Mouse (Mus musculus) liver, embryonic 12.5 days (tissue): Measurements from ENCODE around the gene Plscr3. TPM values are rescaled to one million over a fixed set of nuclear protein-coding genes. Genes with fewer than 3 reads are reported as not detected.

Experiments used
- ATAC-seq: fragments of 200-750 bp; cut with Nextera tagmentation; 2 replicates; pipeline ENCODE4 v1.8.0; 2017; ENCODE audit warnings: moderate number of reproducible peaks, mild to moderate bottlenecking, moderate library complexity
- H3K27ac ChIP-seq: fragments of 300-500 bp; sonication (generic); 2 replicates; pipeline ENCODE4 v1.5.1; 2016; ENCODE audit warnings: mild to moderate bottlenecking
- H3K27me3 ChIP-seq: fragments of 300-500 bp; sonication (generic); replicated peaks from 2 replicates; pipeline ENCODE4 v1.6.1; 2016; ENCODE audit warnings: mild to moderate bottlenecking, moderate library complexity
- H3K36me3 ChIP-seq: fragments of 300-500 bp; sonication (generic); 2 replicates; pipeline ENCODE4 v1.6.1; 2016; ENCODE audit warnings: mild to moderate bottlenecking, moderate library complexity
- H3K4me1 ChIP-seq: fragments of 300-500 bp; sonication (generic); 2 replicates; pipeline ENCODE4 v1.6.1; 2016
- H3K4me2 ChIP-seq: fragments of 300-500 bp; sonication (generic); 2 replicates; pipeline ENCODE4 v1.6.1; 2016; ENCODE audit warnings: mild to moderate bottlenecking, moderate library complexity
- H3K4me3 ChIP-seq: fragments of 300-500 bp; sonication (generic); 2 replicates; pipeline ENCODE4 v1.5.1; 2016; ENCODE audit warnings: mild to moderate bottlenecking, moderate library complexity
- H3K9ac ChIP-seq: fragments of 300-500 bp; sonication (generic); 2 replicates; pipeline ENCODE4 v1.6.1; 2016; ENCODE audit warnings: mild to moderate bottlenecking, moderate library complexity
- H3K9me3 ChIP-seq: fragments of 300-500 bp; sonication (generic); replicated peaks from 2 replicates; pipeline ENCODE4 v1.6.1; 2016; ENCODE audit warnings: mild to moderate bottlenecking, moderate library complexity
- WGBS: fragments of 180-500 bp; shearing (Covaris S2); methylation state at CpG from one replicate; pipeline ENCODE4 v1.1.7; 2016; ENCODE audit not compliant: insufficient replicate concordance; 5-methylcytosine and 5-hydroxymethylcytosine counted together
- polyA plus RNA-seq: library from polyadenylated mRNA; unstranded; fragments of >200 nt; fragmentation: Nextera tagmentation; extraction: Ambion mirVana; gene quantifications from 2 replicates; pipeline ENCODE4 v1.2.1, GENCODE M21; 2016

Plscr3 gene
- polyA plus RNA-seq, 1 experiment from 2014 or later: 37.7 TPM

GRCm38 (mm10) chr11:69871822-69872221 is 25.6 kb downstream of the Plscr3 start:
- ATAC-seq: no peak
- 79% methylated on average over 7 of the region's 7 CpGs for WGBS
- Histone ChIP-seq H3K9me3 (no peaks in the 10 kb centered on the region), H3K36me3 (no peaks in the 10 kb centered on the region), H3K4me2 (no peak overlapping the region), H3K27ac (no peak overlapping the region), H3K4me3 (no peak overlapping the region), H3K27me3 (no peaks in the 10 kb centered on the region), H3K4me1 (peaks cover 48% of the 10 kb centered on the region), H3K9ac (no peak overlapping the region)

- WGBS: 81% methylated on average over 4 of the region's 4 CpGs
- Histone ChIP-seq H3K9me3 (no peaks in the 10 kb centered on the region), H3K27me3 (no peaks in the 10 kb centered on the region), H3K4me1 (peaks cover 48% of the 10 kb centered on the region), H3K27ac (no peak overlapping the region), H3K9ac (no peak overlapping the region), H3K36me3 (no peaks in the 10 kb centered on the region), H3K4me2 (no peak overlapping the region), H3K4me3 (no peak overlapping the region)
- ATAC-seq: no peak
Observed at GRCm38 (mm10) chr11:69872451-69872850, 26.3 kb downstream of the Plscr3 start.

- WGBS: 31% methylated on average over 7 of the region's 7 CpGs
- H3K36me3 ChIP-seq: no peaks in the 10 kb centered on the region
- no peak for ATAC-seq
- H3K27me3 ChIP-seq: no peaks in the 10 kb centered on the region
- no peaks in the 10 kb centered on the region for H3K9me3 ChIP-seq
- H3K9ac ChIP-seq: no peak overlapping the region
- H3K4me2 ChIP-seq: peak overlapping the region; percentile 19; the same call in 1 of the 2 replicates
- peaks cover 67% of the 10 kb centered on the region for H3K4me1 ChIP-seq
- H3K27ac ChIP-seq: peak overlapping the region; percentile 47
- no peak overlapping the region for H3K4me3 ChIP-seq
Observed at GRCm38 (mm10) chr11:69876186-69876585, 30.0 kb downstream of the Plscr3 start.

- peak; percentile 23 for ATAC-seq
Observed at GRCm38 (mm10) chr11:69876867-69877266, 30.7 kb downstream of the Plscr3 start.

GRCm38 (mm10) chr11:69877878-69878277 is 31.7 kb downstream of the Plscr3 start, which contains the start of gene Tmem95:
TSS of gene Tmem95 (minus strand) at chr11:69878018.
- Histone ChIP-seq H3K4me3 (0 out of 2 replicates have a peak within 1 kb of the TSS, but pooled peaks have one; percentile 10), H3K4me1 (peaks cover 79% of the 10 kb centered on the region), H3K9ac (no peak within 1 kb of the TSS), H3K27me3 (no peaks in the 10 kb centered on the region), H3K9me3 (no peaks in the 10 kb centered on the region), H3K4me2 (peak within 1 kb of the TSS; percentile 96), H3K27ac (peak within 1 kb of the TSS; percentile 87), H3K36me3 (no peaks in the 10 kb centered on the region)
- 82% methylated on average over 11 of the region's 11 CpGs for WGBS
- no peak for ATAC-seq

More at GRCm38 (mm10) chr11:69876867-69877266, 30.7 kb downstream of the Plscr3 start:
- Histone ChIP-seq H3K4me1 (peaks cover 74% of the 10 kb centered on the region), H3K9me3 (no peaks in the 10 kb centered on the region), H3K27me3 (no peaks in the 10 kb centered on the region), H3K27ac (peak overlapping the region; percentile 47; the same call in 1 of the 2 replicates), H3K9ac (no peak overlapping the region), H3K4me2 (peak overlapping the region; percentile 48), H3K4me3 (0 out of 2 replicates have a peak overlapping the region, but pooled peaks have one; percentile 10), H3K36me3 (no peaks in the 10 kb centered on the region)
- 4% methylated on average over 12 of the region's 12 CpGs for WGBS

- Histone ChIP-seq H3K4me2 (peak overlapping the region; percentile 96), H3K27ac (peak overlapping the region; percentile 87), H3K36me3 (no peaks in the 10 kb centered on the region), H3K9me3 (no peaks in the 10 kb centered on the region), H3K9ac (no peak overlapping the region), H3K27me3 (no peaks in the 10 kb centered on the region), H3K4me3 (no peak overlapping the region), H3K4me1 (peaks cover 80% of the 10 kb centered on the region)
- WGBS: 82% methylated on average over 3 of the region's 3 CpGs
- no peak for ATAC-seq
Observed at GRCm38 (mm10) chr11:69878399-69878798, 32.2 kb downstream of the Plscr3 start.

DNA sequence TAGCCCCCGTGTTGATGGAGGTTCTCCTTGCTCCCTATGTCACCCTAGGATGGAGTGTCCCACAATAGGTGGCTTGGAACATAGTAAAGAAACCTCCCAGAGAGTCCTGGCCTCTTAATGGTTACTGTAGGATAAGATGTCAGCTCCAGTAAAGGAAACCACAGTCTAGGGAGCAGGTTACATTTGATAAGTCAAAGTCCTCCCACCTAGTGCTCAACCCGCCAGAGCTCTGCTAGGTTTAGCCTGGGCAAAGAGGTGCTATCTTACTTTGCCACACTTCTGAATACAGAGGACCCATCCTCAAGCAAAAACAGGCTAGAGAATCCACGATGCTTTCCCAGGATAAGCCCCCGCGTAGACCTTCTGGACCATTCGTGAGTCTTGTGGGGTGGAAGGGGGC is 32.8 kb downstream of the Plscr3 start:
- H3K27me3 ChIP-seq: no peaks in the 10 kb centered on the region
- H3K27ac ChIP-seq: peak overlapping the region; percentile 87
- WGBS: 28% methylated on average over 6 of the region's 6 CpGs
- ATAC-seq: peak; percentile 72
- H3K4me2 ChIP-seq: peak overlapping the region; percentile 96
- H3K36me3 ChIP-seq: no peaks in the 10 kb centered on the region
- no peaks in the 10 kb centered on the region for H3K9me3 ChIP-seq
- peak overlapping the region; percentile 65; the same call in 1 of the 2 replicates for H3K4me3 ChIP-seq
- H3K4me1 ChIP-seq: peaks cover 85% of the 10 kb centered on the region
- peak overlapping the region; percentile 73 for H3K9ac ChIP-seq

DNA sequence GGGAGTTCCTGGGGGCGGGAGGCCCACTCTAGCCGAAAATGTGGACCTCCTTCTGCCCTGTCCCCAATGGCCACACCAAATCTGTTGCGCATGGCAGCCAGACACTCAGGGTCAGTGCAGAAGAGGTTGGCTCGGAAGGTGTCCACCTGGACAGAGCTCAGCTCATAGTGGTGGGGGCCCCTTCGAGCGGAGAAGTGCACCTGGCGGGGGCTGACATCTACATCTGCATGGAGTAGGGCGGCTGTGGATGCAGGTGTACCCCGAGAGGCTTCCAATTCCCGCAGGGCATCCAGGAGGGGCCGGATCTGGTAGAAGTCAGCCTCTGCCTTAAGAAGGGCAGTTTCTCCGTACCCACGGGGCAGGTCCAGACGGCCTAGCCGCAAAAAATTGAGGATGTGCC is 33.5 kb downstream of the Plscr3 start:
- H3K4me2 ChIP-seq: peak overlapping the region; percentile 96
- ATAC-seq: no peak
- H3K27ac ChIP-seq: peak overlapping the region; percentile 87
- H3K27me3 ChIP-seq: no peaks in the 10 kb centered on the region
- peak overlapping the region; percentile 73 for H3K9ac ChIP-seq
- peak overlapping the region; percentile 65 for H3K4me3 ChIP-seq
- no peaks in the 10 kb centered on the region for H3K9me3 ChIP-seq
- peaks cover 89% of the 10 kb centered on the region for H3K4me1 ChIP-seq
- H3K36me3 ChIP-seq: no peaks in the 10 kb centered on the region
- 73% methylated on average over 15 of the region's 15 CpGs for WGBS

DNA sequence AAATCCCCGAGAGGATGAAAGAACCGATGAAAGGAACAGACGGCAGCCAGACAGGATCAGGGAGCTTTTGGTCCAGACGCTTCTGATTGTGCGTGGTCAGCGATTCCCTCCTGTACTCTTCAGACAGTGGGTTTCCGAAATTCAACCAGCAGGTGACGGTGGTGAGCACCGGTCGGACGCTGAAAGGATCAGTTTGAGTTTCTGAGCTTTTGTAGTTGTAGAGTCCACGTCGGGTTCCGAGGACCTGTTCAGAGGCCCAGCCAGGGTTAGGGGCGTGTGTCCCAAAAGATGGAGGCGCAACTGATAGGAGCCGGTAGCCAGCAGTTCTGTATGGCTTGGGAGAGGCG is 34.3 kb downstream of the Plscr3 start:
- no peaks in the 10 kb centered on the region for H3K27me3 ChIP-seq
- H3K27ac ChIP-seq: peak overlapping the region; percentile 87
- H3K36me3 ChIP-seq: no peaks in the 10 kb centered on the region
- peaks cover 90% of the 10 kb centered on the region for H3K4me1 ChIP-seq
- H3K9ac ChIP-seq: peak overlapping the region; percentile 73
- H3K4me3 ChIP-seq: peak overlapping the region; percentile 65
- peak; percentile 53 for ATAC-seq
- 1% methylated on average over 18 of the region's 18 CpGs for WGBS
- H3K4me2 ChIP-seq: peak overlapping the region; percentile 96
- no peaks in the 10 kb centered on the region for H3K9me3 ChIP-seq

DNA sequence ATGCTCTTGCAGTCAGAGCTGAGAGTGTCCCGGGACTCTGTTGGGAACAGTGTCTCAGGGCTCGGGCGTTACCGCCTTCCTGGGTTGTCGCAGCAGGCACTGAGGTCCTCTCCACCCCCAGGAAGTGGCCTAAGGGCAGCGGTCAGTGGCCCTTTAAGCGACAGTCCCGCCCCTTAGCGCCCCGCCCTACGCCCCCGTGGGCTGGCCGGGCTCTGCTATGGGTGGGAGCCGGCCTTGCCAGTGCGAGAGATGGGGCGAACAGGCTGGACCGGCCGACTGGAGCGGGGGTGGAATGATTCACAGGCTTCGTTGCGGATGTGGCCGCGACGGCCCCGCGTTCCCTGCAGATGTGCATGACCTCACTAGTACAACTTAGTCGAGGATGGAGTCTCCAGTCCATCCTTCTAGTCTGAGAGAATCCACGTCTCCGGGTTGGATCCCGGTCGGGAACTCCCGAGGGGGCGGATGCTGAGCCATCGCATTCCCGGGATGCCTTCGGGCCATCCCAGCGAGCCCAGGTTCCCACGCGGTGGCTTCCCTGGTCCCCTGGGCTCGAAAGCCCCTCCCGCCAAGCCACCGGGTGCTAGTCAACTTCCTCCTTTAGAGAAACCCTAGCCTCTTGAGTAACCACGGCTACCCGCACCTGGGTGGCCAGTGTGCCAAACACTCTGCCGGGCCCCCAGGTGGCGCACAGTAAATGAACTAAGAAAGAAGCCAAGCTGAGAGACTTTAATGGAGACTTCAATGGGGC is 34.9 kb downstream of the Plscr3 start, which contains the start of gene Kctd11:
TSS of gene Kctd11 (minus strand) at position 554 of the 751 bp plus-strand sequence.
- H3K36me3 ChIP-seq: no peaks in the 10 kb centered on the region
- H3K9me3 ChIP-seq: no peaks in the 10 kb centered on the region
- under 1% methylated on average over 46 of the region's 46 CpGs for WGBS
- no peaks in the 10 kb centered on the region for H3K27me3 ChIP-seq
- peak; percentile 78 for ATAC-seq
- peak within 1 kb of the TSS; percentile 87 for H3K27ac ChIP-seq
- peak within 1 kb of the TSS; percentile 65 for H3K4me3 ChIP-seq
- H3K4me1 ChIP-seq: peaks cover 89% of the 10 kb centered on the region
- H3K4me2 ChIP-seq: peak within 1 kb of the TSS; percentile 96
- peak within 1 kb of the TSS; percentile 73 for H3K9ac ChIP-seq

GRCm38 (mm10) chr11:69881787-69882670 is 35.9 kb downstream of the Plscr3 start:
- peak overlapping the region; percentile 73 for H3K9ac ChIP-seq
- no peaks in the 10 kb centered on the region for H3K36me3 ChIP-seq
- H3K4me2 ChIP-seq: peak overlapping the region; percentile 96
- H3K4me3 ChIP-seq: peak overlapping the region; percentile 65
- H3K4me1 ChIP-seq: peaks cover 89% of the 10 kb centered on the region
- no peak for ATAC-seq
- H3K9me3 ChIP-seq: no peaks in the 10 kb centered on the region
- no peaks in the 10 kb centered on the region for H3K27me3 ChIP-seq
- peak overlapping the region; percentile 87; the same call in 1 of the 2 replicates for H3K27ac ChIP-seq
- WGBS: 70% methylated on average over 21 of the region's 21 CpGs

GRCm38 (mm10) chr11:69883066-69883465 is 36.9 kb downstream of the Plscr3 start:
- no peaks in the 10 kb centered on the region for H3K36me3 ChIP-seq
- ATAC-seq: no peak
- 59% methylated on average over 4 of the region's 4 CpGs for WGBS
- H3K4me3 ChIP-seq: no peak overlapping the region
- H3K27me3 ChIP-seq: no peaks in the 10 kb centered on the region
- no peak overlapping the region for H3K4me2 ChIP-seq
- no peaks in the 10 kb centered on the region for H3K9me3 ChIP-seq
- no peak overlapping the region for H3K27ac ChIP-seq
- no peak overlapping the region for H3K9ac ChIP-seq
- peaks cover 89% of the 10 kb centered on the region for H3K4me1 ChIP-seq
